Comparison of ENCODE assay signal across 12 mouse cellular contexts in the genomic region with DNA sequence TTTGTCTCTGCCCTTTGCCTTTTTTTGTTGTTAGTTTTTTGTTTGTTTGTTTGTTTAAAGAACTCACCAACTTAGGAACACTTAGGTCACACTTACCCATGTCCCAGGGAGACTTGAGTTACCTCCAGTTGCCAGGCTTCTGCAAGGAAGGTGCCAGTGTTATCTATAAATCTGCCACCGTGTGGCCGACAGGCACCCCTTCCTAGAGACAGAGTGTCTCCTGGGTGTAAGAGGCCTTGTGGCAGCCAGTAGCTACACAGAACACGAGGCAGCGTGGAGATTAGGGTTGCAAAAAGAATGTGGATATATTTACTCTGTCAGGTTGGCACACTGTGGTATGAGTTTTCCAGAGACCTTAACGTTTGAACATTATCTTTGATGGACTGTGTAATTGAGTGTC. TPM values are rescaled to one million over a fixed set of nuclear protein-coding genes. Genes with fewer than 3 reads are reported as not detected.
A peak's percentile ranks its signal among the peaks of the same experiment; 100 is the strongest.
DNase-seq lines count a peak whose midpoint lies in the region; ATAC-seq lines count a peak whose summit lies in the region.
"Had no signal": no experiment of that assay in that cellular context is flagged by ENCODE, and none has a peak within 500 bp of the region (broad histone marks: within the 10 kb centered on the region; RNA-seq: fewer than 3 reads in every experiment).

No protein-coding gene starts in this region.

- peaks cover 51% of the 10 kb centered on the region for H3K36me3 ChIP-seq in heart, embryonic 13.5 days
- H3K36me3 ChIP-seq in heart, embryonic 12.5 days, result peaks cover 36% of the 10 kb centered on the region
- H3K36me3 ChIP-seq in liver, embryonic 11.5 days (ENCODE audit: control insufficient read depth, insufficient read depth, low read length), result peaks cover 21% of the 10 kb centered on the region
- peaks cover 63% of the 10 kb centered on the region for H3K36me3 ChIP-seq in liver, embryonic 12.5 days
- H3K36me3 ChIP-seq in hindbrain, embryonic 16.5 days (ENCODE audit: control insufficient read depth, insufficient read depth, low read length), result peaks cover 21% of the 10 kb centered on the region; the same call in 1 of the 2 replicates

- no peak for ATAC-seq in heart, embryonic 13.5 days (ENCODE audit: extremely low read depth, insufficient number of reproducible peaks, low FRiP score, low TSS enrichment)
- ATAC-seq in heart, embryonic 12.5 days (ENCODE audit: insufficient number of reproducible peaks, low FRiP score), result no peak
- ATAC-seq in liver, embryonic 11.5 days (replicated peaks; ENCODE audit: low FRiP score), result peak; percentile 6; the same call in 1 of the 2 replicates
- ATAC-seq in liver, embryonic 12.5 days, result no peak
- ATAC-seq in hindbrain, embryonic 16.5 days, result 0 out of 2 replicates have a peak, but pooled peaks have one; percentile 15
- ATAC-seq: activated CD4-positive, CD25-positive, alpha-beta regulatory T cell, adult 4 months had no signal

- peaks cover 37% of the 10 kb centered on the region for H3K4me1 ChIP-seq in heart, embryonic 13.5 days
- peaks cover 32% of the 10 kb centered on the region for H3K4me1 ChIP-seq in heart, embryonic 12.5 days (replicated peaks)
- no peaks in the 10 kb centered on the region for H3K4me1 ChIP-seq in liver, embryonic 11.5 days (replicated peaks; ENCODE audit: control insufficient read depth, insufficient read depth, low read length)
- 0 out of 2 replicates have a peak, but pooled peaks cover 4% of the 10 kb centered on the region for H3K4me1 ChIP-seq in liver, embryonic 12.5 days
- peaks cover 5% of the 10 kb centered on the region; the same call in 1 of the 2 replicates for H3K4me1 ChIP-seq in hindbrain, embryonic 16.5 days (ENCODE audit: control insufficient read depth, insufficient read depth, low read depth, low read length)

- H3K27me3 ChIP-seq in heart, embryonic 13.5 days (replicated peaks), result no peaks in the 10 kb centered on the region
- H3K27me3 ChIP-seq in heart, embryonic 12.5 days (replicated peaks), result no peaks in the 10 kb centered on the region
- H3K27me3 ChIP-seq in liver, embryonic 11.5 days (replicated peaks; ENCODE audit: control insufficient read depth, insufficient read depth, low read length), result no peaks in the 10 kb centered on the region
- H3K27me3 ChIP-seq in liver, embryonic 12.5 days (replicated peaks), result no peaks in the 10 kb centered on the region
- H3K27me3 ChIP-seq in hindbrain, embryonic 16.5 days (replicated peaks; ENCODE audit: control insufficient read depth, insufficient read depth, low read length), result no peaks in the 10 kb centered on the region
- H3K27me3 ChIP-seq: stomach, embryonic 15.5 days had no signal

- H3K4me2 ChIP-seq in heart, embryonic 13.5 days, result no peak overlapping the region
- no peak overlapping the region for H3K4me2 ChIP-seq in heart, embryonic 12.5 days
- no peak overlapping the region for H3K4me2 ChIP-seq in liver, embryonic 11.5 days
- no peak overlapping the region for H3K4me2 ChIP-seq in liver, embryonic 12.5 days
- H3K4me2 ChIP-seq in hindbrain, embryonic 16.5 days (ENCODE audit: low read length), result no peak overlapping the region
- H3K4me2 ChIP-seq: stomach, embryonic 15.5 days had no signal

- H3K4me3 ChIP-seq in heart, embryonic 13.5 days, result no peak overlapping the region
- no peak overlapping the region for H3K4me3 ChIP-seq in heart, embryonic 12.5 days
- H3K4me3 ChIP-seq in liver, embryonic 11.5 days (ENCODE audit: low read depth, low read length), result no peak overlapping the region
- H3K4me3 ChIP-seq in liver, embryonic 12.5 days, result no peak overlapping the region
- H3K4me3 ChIP-seq in hindbrain, embryonic 16.5 days (ENCODE audit: low read length), result no peak overlapping the region
- H3K4me3 ChIP-seq: erythroblast, embryonic 14.5 days; megakaryocyte, embryonic 14.5 days; stomach, embryonic 15.5 days had no signal

- no peaks in the 10 kb centered on the region for H3K9me3 ChIP-seq in heart, embryonic 13.5 days
- no peaks in the 10 kb centered on the region for H3K9me3 ChIP-seq in heart, embryonic 12.5 days (replicated peaks)
- H3K9me3 ChIP-seq in liver, embryonic 11.5 days (ENCODE audit: control insufficient read depth, low read length), result no peaks in the 10 kb centered on the region
- H3K9me3 ChIP-seq in liver, embryonic 12.5 days (replicated peaks), result no peaks in the 10 kb centered on the region
- H3K9me3 ChIP-seq in hindbrain, embryonic 16.5 days (ENCODE audit: control insufficient read depth, low read length), result no peaks in the 10 kb centered on the region
- H3K9me3 ChIP-seq: megakaryocyte, embryonic 14.5 days; stomach, embryonic 15.5 days had no signal

- 0 out of 2 replicates have a peak overlapping the region, but pooled peaks have one; percentile 36 for H3K27ac ChIP-seq in heart, embryonic 13.5 days (replicated peaks)
- no peak overlapping the region for H3K27ac ChIP-seq in heart, embryonic 12.5 days (ENCODE audit: poor library complexity, severe bottlenecking)
- no peak overlapping the region for H3K27ac ChIP-seq in liver, embryonic 11.5 days (ENCODE audit: low read depth, low read length)
- H3K27ac ChIP-seq in liver, embryonic 12.5 days, result no peak overlapping the region
- no peak overlapping the region for H3K27ac ChIP-seq in hindbrain, embryonic 16.5 days (ENCODE audit: low read depth, low read length)
- H3K27ac ChIP-seq: stomach, embryonic 15.5 days had no signal

- no peak for DNase-seq in liver, embryonic 11.5 days (ENCODE audit: low spot score)
- DNase-seq in MN1 (ENCODE audit: low spot score), result peak; percentile 37
- DNase-seq in cerebellum, postnatal 36 days, result no peak
- no peak for DNase-seq in kidney, adult 9 months

- WGBS in heart, embryonic 13.5 days, result 27% methylated on average over 5 of the region's 5 CpGs
- WGBS in heart, embryonic 12.5 days, result 33% methylated on average over 5 of the region's 5 CpGs
- WGBS in liver, embryonic 11.5 days, result 41% methylated on average over 5 of the region's 5 CpGs
- WGBS in liver, embryonic 12.5 days (ENCODE audit: insufficient replicate concordance), result 46% methylated on average over 5 of the region's 5 CpGs
- WGBS in hindbrain, embryonic 16.5 days, result 42% methylated on average over 5 of the region's 5 CpGs

- 0 out of 2 replicates have a peak overlapping the region, but pooled peaks have one; percentile 1 for H3K9ac ChIP-seq in heart, embryonic 13.5 days
- H3K9ac ChIP-seq in heart, embryonic 12.5 days, result no peak overlapping the region
- no peak overlapping the region for H3K9ac ChIP-seq in liver, embryonic 11.5 days (ENCODE audit: low read depth, low read length)
- H3K9ac ChIP-seq in liver, embryonic 12.5 days, result no peak overlapping the region
- H3K9ac ChIP-seq in hindbrain, embryonic 16.5 days (ENCODE audit: low read depth, low read length), result no peak overlapping the region
- H3K9ac ChIP-seq: stomach, embryonic 15.5 days had no signal

RNA-seq across cellular contexts. Expression of a gene that starts 29.1 kb away (rescaled TPM):
- 33.1 and 36.3 TPM in 2 replicates for polyA plus RNA-seq in heart, embryonic 13.5 days (2015; fragmentation: Nextera tagmentation; extraction: Ambion mirVana)
- 51.8 and 54.0 TPM in 2 replicates for polyA plus RNA-seq in heart, embryonic 12.5 days (2016; fragmentation: Nextera tagmentation; extraction: Ambion mirVana)
- 0.35 and 0.37 TPM in 2 replicates for polyA plus RNA-seq in liver, embryonic 11.5 days (2014; fragmentation: Nextera tagmentation; extraction: Ambion mirVana)
- polyA plus RNA-seq in liver, embryonic 12.5 days (2016; fragmentation: Nextera tagmentation; extraction: Ambion mirVana), result 0.18 and 0.53 TPM in 2 replicates
- polyA plus RNA-seq in hindbrain, embryonic 16.5 days (2015; fragmentation: Nextera tagmentation; extraction: Ambion mirVana), result 0.86 and 0.88 TPM in 2 replicates
- polyA plus RNA-seq: erythroblast, embryonic 14.5 days had no signal

RNA-seq across cellular contexts. Expression of a gene that starts 47.9 kb away (rescaled TPM):
- polyA plus RNA-seq in heart, embryonic 13.5 days (2015; fragmentation: Nextera tagmentation; extraction: Ambion mirVana), result 38.3 and 41.4 TPM in 2 replicates
- 45.6 and 47.1 TPM in 2 replicates for polyA plus RNA-seq in heart, embryonic 12.5 days (2016; fragmentation: Nextera tagmentation; extraction: Ambion mirVana)
- polyA plus RNA-seq in liver, embryonic 11.5 days (2014; fragmentation: Nextera tagmentation; extraction: Ambion mirVana), result 80.6 and 82.5 TPM in 2 replicates
- 52.9 and 53.3 TPM in 2 replicates for polyA plus RNA-seq in liver, embryonic 12.5 days (2016; fragmentation: Nextera tagmentation; extraction: Ambion mirVana)
- 49.9 and 50.0 TPM in 2 replicates for polyA plus RNA-seq in hindbrain, embryonic 16.5 days (2015; fragmentation: Nextera tagmentation; extraction: Ambion mirVana)

RNA-seq across cellular contexts. Expression of a gene that starts 59.2 kb away (rescaled TPM):
- 283 and 325 TPM in 2 replicates for polyA plus RNA-seq in heart, embryonic 13.5 days (2015; fragmentation: Nextera tagmentation; extraction: Ambion mirVana)
- 314 and 321 TPM in 2 replicates for polyA plus RNA-seq in heart, embryonic 12.5 days (2016; fragmentation: Nextera tagmentation; extraction: Ambion mirVana)
- 400 and 410 TPM in 2 replicates for polyA plus RNA-seq in liver, embryonic 11.5 days (2014; fragmentation: Nextera tagmentation; extraction: Ambion mirVana)
- polyA plus RNA-seq in liver, embryonic 12.5 days (2016; fragmentation: Nextera tagmentation; extraction: Ambion mirVana), result 289 and 313 TPM in 2 replicates
- 206 and 244 TPM in 2 replicates for polyA plus RNA-seq in hindbrain, embryonic 16.5 days (2015; fragmentation: Nextera tagmentation; extraction: Ambion mirVana)

Comparison
In these comparisons a context has a peak if more than half of its experiments do, and no peak if none do; other contexts are left out.
1. ATAC-seq: peak in liver, embryonic 11.5 days (single experiment) and hindbrain, embryonic 16.5 days (single experiment); none in heart, embryonic 13.5 days (single experiment), heart, embryonic 12.5 days (single experiment) and liver, embryonic 12.5 days (single experiment).
2. RNA of a gene that starts 29.1 kb away (polyA plus RNA-seq): 51.8 to 54.0 TPM in heart, embryonic 12.5 days and 33.1 to 36.3 TPM in heart, embryonic 13.5 days; 0.86 to 0.88 TPM in hindbrain, embryonic 16.5 days, 0.35 to 0.37 TPM in liver, embryonic 11.5 days and 0.18 to 0.53 TPM in liver, embryonic 12.5 days; every median in the first group is over 10 times any median in the second.